Mouse (Mus musculus) forebrain, embryonic 16.5 days (tissue): ENCODE results near the gene Ccno. TPM values are rescaled to one million over a fixed set of nuclear protein-coding genes. Genes with fewer than 3 reads are reported as not detected.
"Not testable (repeated sequence)": the region's sequence is repeated elsewhere in the genome, so short reads cannot be mapped to it uniquely, and the experiment has no call there.

Experiments used
- ATAC-seq: fragments of 200-750 bp; cut with Nextera tagmentation; 2 replicates; pipeline ENCODE4 v1.8.0; 2017; ENCODE audit warnings: mild to moderate bottlenecking, moderate library complexity
- H3K27ac ChIP-seq: fragments of 300-500 bp; sonication (generic); 2 replicates; pipeline ENCODE4 v1.5.1; 2014; ENCODE audit warnings: low read length, control low read depth
- H3K27me3 ChIP-seq: fragments of 300-500 bp; sonication (generic); replicated peaks from 2 replicates; pipeline ENCODE4 v1.6.1; 2014; ENCODE audit warnings: low read length; ENCODE audit not compliant: control insufficient read depth, insufficient read depth
- H3K36me3 ChIP-seq: fragments of 300-500 bp; sonication (generic); 2 replicates; pipeline ENCODE4 v1.6.1; 2014; ENCODE audit not compliant: control insufficient read depth, insufficient read depth
- H3K4me1 ChIP-seq: fragments of 300-500 bp; sonication (generic); replicated peaks from 2 replicates; pipeline ENCODE4 v1.6.1; 2014; ENCODE audit warnings: low read length; ENCODE audit not compliant: control insufficient read depth, insufficient read depth
- H3K4me2 ChIP-seq: fragments of 300-500 bp; sonication (generic); 2 replicates; pipeline ENCODE4 v1.6.1; 2014; ENCODE audit warnings: mild to moderate bottlenecking, low read length, control low read depth
- H3K4me3 ChIP-seq: fragments of 300-500 bp; sonication (generic); replicated peaks from 2 replicates; pipeline ENCODE4 v1.5.1; 2014; ENCODE audit warnings: mild to moderate bottlenecking, low read length, control low read depth
- H3K9ac ChIP-seq: fragments of 300-500 bp; sonication (generic); replicated peaks from 2 replicates; pipeline ENCODE4 v1.6.1; 2014; ENCODE audit warnings: low read depth, low read length, control low read depth
- H3K9me3 ChIP-seq: fragments of 300-500 bp; sonication (generic); 2 replicates; pipeline ENCODE4 v1.6.1; 2016; ENCODE audit warnings: low read length; ENCODE audit not compliant: control insufficient read depth
- WGBS: fragments of 180-500 bp; shearing (Covaris S2); extraction: QIAGEN DNeasy Blood & Tissue Kit; methylation state at CpG from one replicate; pipeline ENCODE4 v1.1.7; 2014; 5-methylcytosine and 5-hydroxymethylcytosine counted together
- polyA plus RNA-seq: library from polyadenylated mRNA; unstranded; fragments of >200 nt; fragmentation: Nextera tagmentation; extraction: Ambion mirVana; gene quantifications from 2 replicates; pipeline ENCODE4 v1.2.1, GENCODE M21; 2015

Ccno gene
- polyA plus RNA-seq, 1 experiment from 2014 or later = 0.51 TPM

GRCm38 (mm10) chr13:112997369-112997768 lies 9.8 kb downstream of the Ccno start:
- Histone ChIP-seq H3K27ac (no peak overlapping the region), H3K36me3 (no peaks in the 10 kb centered on the region), H3K4me3 (no peak overlapping the region), H3K27me3 (peaks cover 61% of the 10 kb centered on the region), H3K4me2 (no peak overlapping the region), H3K4me1 (peaks cover 19% of the 10 kb centered on the region), H3K9me3 (no peaks in the 10 kb centered on the region), H3K9ac (no peak overlapping the region)
- ATAC-seq = no peak
- 61% methylated on average over 6 of the region's 6 CpGs for WGBS

- under 1% methylated on average over 46 of the region's 46 CpGs for WGBS
- Histone ChIP-seq H3K27me3 (peaks cover 53% of the 10 kb centered on the region), H3K27ac (no peak overlapping the region), H3K9me3 (no peaks in the 10 kb centered on the region), H3K4me1 (peaks cover 14% of the 10 kb centered on the region), H3K4me2 (peak overlapping the region; percentile 93), H3K4me3 (peak overlapping the region; percentile 52), H3K36me3 (no peaks in the 10 kb centered on the region), H3K9ac (peak overlapping the region; percentile 60)
- peak; percentile 64 for ATAC-seq
Observed at GRCm38 (mm10) chr13:112998427-112999201, 11.0 kb downstream of the Ccno start.

- Histone ChIP-seq H3K27ac (no peak overlapping the region), H3K4me2 (no peak overlapping the region), H3K27me3 (peaks cover 41% of the 10 kb centered on the region), H3K4me1 (peaks cover 8% of the 10 kb centered on the region; the same call in 1 of the 2 replicates), H3K36me3 (no peaks in the 10 kb centered on the region), H3K9me3 (no peaks in the 10 kb centered on the region), H3K4me3 (no peak overlapping the region), H3K9ac (no peak overlapping the region)
- no peak for ATAC-seq
- WGBS = 76% methylated on average over 3 of the region's 3 CpGs
Observed at GRCm38 (mm10) chr13:113000090-113000489, 12.5 kb downstream of the Ccno start.

- Histone ChIP-seq H3K4me3 (no peak overlapping the region), H3K36me3 (no peaks in the 10 kb centered on the region), H3K27me3 (peaks cover 35% of the 10 kb centered on the region), H3K9me3 (no peaks in the 10 kb centered on the region), H3K4me1 (peaks cover 8% of the 10 kb centered on the region; the same call in 1 of the 2 replicates), H3K9ac (no peak overlapping the region), H3K4me2 (no peak overlapping the region), H3K27ac (no peak overlapping the region)
- 69% methylated on average over 9 of the region's 9 CpGs for WGBS
- no peak for ATAC-seq
Observed at GRCm38 (mm10) chr13:113000576-113001318, 13.1 kb downstream of the Ccno start.

GRCm38 (mm10) chr13:113012683-113013082 lies 25.1 kb downstream of the Ccno start:
- Histone ChIP-seq H3K4me1 (peaks cover 8% of the 10 kb centered on the region; the same call in 1 of the 2 replicates), H3K9me3 (no peaks in the 10 kb centered on the region), H3K36me3 (no peaks in the 10 kb centered on the region), H3K9ac (no peak overlapping the region), H3K4me2 (peak overlapping the region; percentile 41; the same call in 1 of the 2 replicates), H3K27me3 (no peaks in the 10 kb centered on the region), H3K27ac (peak overlapping the region; percentile 82), H3K4me3 (no peak overlapping the region)
- ATAC-seq = peak; percentile 80
- 61% methylated on average over 6 of the region's 6 CpGs for WGBS

- 48% methylated on average over 17 of the region's 20 CpGs for WGBS
- Histone ChIP-seq H3K27ac (peak overlapping the region; percentile 35; the same call in 1 of the 2 replicates), H3K4me3 (peak overlapping the region; percentile 23), H3K4me2 (peak overlapping the region; percentile 41)
- H3K36me3 ChIP-seq, H3K9ac ChIP-seq, H3K4me1 ChIP-seq, H3K9me3 ChIP-seq, H3K27me3 ChIP-seq: not testable (repeated sequence)
- ATAC-seq = peak; percentile 95
Observed at GRCm38 (mm10) chr13:113013174-113013953, 25.8 kb downstream of the Ccno start.

GRCm38 (mm10) chr13:113021521-113021920 lies 33.9 kb downstream of the Ccno start:
- Histone ChIP-seq H3K4me2 (no peak overlapping the region), H3K4me1 (no peaks in the 10 kb centered on the region), H3K27ac (no peak overlapping the region), H3K4me3 (no peak overlapping the region), H3K9me3 (no peaks in the 10 kb centered on the region), H3K36me3 (no peaks in the 10 kb centered on the region), H3K9ac (no peak overlapping the region), H3K27me3 (no peaks in the 10 kb centered on the region)
- 78% methylated on average over 2 of the region's 2 CpGs for WGBS
- ATAC-seq = no peak

GRCm38 (mm10) chr13:113022467-113022866 lies 34.9 kb downstream of the Ccno start:
- no peaks in the 10 kb centered on the region for H3K36me3 ChIP-seq
- H3K4me3 ChIP-seq = no peak overlapping the region
- no peak overlapping the region for H3K4me2 ChIP-seq
- H3K27ac ChIP-seq = no peak overlapping the region
- no peaks in the 10 kb centered on the region for H3K9me3 ChIP-seq
- H3K4me1 ChIP-seq = no peaks in the 10 kb centered on the region
- WGBS = 78% methylated on average over 8 of the region's 8 CpGs
- no peak for ATAC-seq
- H3K9ac ChIP-seq = no peak overlapping the region
- H3K27me3 ChIP-seq = no peaks in the 10 kb centered on the region
